Mouse (Mus musculus) retina, postnatal 1 day (tissue): ENCODE results near the gene Topaz1.

ENCODE experiments used
- DNase-seq: peaks from one replicate; pipeline ENCODE4 v3.0.0-alpha.2; 2012

Topaz1 gene

DNA sequence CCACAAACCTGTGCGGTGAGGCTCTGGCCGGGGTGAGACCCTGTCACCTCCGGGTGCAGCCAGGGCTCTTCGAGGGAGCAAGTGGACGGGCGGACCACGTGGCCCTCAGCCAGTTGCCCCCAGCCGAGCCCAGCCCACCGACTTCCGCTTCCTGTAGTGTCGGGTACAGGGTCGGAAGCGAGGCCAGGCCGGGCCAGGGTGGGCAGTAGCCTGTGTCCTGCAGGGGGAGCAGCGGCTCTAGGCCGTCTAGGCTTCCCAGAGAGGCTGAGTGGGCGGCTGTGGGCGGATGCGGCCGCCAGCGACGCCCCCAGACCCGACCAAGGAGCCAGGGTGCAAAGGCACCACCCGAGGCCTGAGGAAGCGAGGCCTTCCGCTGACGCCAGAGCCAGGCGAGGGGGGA lies at the start of gene Topaz1:
Topaz1 (plus strand) TSS at position 287 of the 400 bp plus-strand sequence.
- no peak for DNase-seq

DNA sequence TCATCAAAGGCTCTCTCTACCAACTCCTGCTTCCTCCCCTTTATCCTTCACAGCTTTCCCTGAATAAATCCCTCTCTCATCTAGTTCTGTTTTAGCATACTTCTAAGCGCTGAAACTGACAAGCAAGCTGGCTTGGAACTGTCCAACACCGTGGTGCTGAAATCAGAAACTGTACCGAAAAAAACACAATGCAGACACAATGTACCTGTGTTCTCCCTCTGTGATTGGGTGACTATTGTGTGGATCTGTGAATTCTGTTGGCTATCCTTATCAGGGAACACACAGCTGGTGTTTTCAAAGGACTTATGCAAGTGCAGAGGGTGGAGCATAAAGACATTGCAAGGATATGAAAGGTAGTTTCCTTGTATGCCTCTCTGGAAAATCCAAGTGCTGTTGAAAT lies 45.3 kb upstream of the Topaz1 start:
- peak; percentile 49 for DNase-seq

DNA sequence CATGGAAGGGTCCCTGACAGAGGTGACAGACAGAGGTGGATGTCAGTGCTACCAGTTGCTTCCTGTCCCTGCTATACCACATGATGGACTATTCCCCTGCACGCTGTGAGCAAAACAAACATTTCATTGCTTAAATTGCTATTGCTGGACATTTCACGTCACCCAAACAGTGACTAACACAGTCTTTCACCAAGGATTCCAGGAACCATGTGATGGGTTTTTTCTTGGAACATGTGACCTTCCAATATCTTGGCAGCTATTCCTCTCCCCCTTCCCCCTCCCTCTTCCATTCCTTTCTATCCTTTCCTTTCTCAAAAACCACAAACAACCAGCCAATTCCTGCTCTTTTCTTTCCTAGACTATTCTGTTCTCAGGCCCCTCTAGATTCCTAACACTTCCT lies 33.3 kb upstream of the Topaz1 start:
- no peak for DNase-seq

DNA sequence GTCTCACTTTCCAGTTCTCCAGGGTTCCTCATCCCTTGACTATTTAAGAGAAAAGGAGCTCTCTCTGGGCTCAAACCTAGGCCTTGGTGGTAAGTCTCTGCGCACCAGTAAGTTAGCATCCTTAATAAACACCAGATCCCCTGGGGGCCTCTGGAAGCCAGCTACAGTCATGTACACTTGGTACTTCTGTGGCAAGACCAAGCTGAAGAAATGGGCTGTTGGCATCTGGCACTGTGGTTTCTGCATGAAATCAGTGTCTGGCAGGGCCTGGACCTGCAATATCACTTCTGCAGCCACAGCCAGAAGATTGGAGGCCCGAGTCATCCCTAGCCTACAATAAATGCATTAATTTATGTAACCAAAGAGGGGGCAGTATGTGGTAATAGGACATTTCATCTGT lies 32.1 kb upstream of the Topaz1 start:
- DNase-seq: no peak

DNA sequence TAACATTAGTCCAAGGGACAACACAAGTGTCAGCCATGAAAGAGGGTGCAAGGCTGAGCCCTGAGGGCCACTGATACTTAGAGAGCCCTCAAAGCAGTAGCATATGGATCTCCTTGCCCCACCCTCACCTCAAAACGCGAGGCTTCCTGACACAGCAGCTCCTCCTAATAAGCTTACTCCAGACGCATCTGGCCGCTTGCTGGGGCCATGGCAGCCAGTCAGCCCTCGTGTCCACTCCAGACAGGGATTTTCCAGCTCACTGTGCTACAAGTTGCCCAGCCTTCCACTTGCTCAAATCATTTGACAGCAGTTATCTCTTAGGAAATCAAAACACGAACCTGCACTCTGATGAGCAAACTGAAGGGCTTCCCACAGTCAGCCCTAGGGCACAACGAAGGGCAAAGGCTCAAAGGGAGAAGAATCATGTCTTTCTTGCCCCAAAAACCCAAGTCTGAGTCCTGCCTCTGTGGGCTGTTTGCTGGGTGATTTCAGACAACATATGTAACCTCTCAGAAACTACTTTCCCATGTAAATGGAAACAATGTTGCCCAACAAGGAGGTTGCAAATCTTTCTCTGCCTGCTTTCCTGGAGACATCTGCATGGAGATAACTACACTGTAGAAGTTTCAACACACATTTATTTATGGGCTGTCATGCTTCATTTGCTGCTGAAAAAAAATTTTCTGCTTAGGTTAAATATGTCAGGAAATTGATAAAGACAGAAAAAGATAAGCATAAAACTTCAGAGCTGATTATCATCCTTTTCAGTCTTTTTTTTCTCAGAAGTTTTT lies 30.8 kb upstream of the Topaz1 start:
- peak; percentile 61 for DNase-seq

DNA sequence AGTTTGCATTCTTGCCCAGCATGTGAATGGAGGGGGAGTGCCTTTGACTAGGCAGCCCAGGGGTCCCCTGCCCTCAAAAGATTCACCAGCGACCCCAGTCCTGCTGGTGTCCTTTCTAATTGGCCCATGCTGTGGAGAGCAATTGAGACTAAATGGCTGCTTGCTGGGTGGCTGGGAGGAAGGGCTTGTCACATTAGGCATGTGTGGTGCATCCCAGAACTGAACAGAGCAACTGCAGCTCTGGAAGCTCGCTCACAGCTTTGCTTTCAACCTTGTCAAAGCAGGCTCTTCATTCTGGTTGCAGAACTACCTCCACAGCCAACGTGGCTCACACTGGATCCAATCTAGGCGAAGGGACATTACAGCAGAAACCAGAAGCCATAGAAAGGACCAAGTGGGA lies 24.9 kb upstream of the Topaz1 start:
- peak; percentile 8 for DNase-seq

DNA sequence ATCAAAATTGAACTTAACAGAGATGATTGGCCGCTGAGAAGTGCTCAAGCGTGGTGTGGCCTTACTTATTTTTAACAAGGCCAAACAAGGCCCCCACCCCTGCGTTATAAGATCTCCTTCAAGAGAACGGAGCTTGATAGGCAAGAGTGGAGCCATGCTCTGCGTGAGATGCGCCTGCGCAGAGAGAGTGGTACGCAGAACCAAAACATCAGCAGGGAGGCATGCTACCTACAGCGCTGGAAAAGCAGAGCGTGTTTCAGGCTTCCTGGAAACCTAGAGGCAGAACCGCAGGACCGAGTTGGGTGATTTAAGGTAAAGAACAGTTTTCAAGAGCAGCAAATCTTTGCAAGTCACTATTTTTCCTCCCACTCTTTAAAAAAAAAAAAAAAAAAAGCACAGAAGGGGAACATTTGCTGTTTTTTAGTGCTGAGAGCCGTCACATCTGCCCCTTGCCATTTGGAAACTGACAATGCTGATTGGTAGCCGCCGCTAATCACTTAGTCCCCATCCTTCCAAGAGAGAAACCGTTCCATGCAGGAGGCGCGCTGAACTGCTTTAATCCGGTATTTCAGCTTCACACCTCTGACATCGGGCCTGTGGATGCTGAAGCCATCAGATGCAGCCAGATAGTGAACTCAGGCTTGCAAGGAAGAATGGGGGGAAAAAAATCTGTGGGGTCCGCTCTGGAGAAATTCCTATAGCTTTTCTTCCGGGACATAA lies 21.9 kb upstream of the Topaz1 start:
- peak; percentile 27 for DNase-seq

DNA sequence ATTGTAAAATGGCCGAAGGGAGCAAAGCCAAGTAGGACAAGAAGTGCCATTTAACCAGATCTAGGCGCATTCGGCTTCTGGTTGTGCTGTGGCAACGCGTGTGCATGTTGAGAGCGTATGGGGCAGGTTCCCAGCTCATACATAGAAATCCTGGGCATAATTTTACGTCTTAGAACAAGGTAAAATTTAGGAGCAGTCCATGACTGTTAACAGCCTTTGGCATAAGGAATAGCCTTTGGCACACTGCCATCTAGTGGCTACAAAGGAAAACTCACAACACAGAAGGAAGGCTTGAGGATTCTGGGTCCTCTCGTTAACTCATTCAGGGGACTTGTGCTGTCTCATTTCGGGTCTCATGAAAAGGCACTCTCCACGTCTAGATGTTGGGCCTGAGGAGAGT lies 17.6 kb upstream of the Topaz1 start:
- DNase-seq: peak; percentile 78

DNA sequence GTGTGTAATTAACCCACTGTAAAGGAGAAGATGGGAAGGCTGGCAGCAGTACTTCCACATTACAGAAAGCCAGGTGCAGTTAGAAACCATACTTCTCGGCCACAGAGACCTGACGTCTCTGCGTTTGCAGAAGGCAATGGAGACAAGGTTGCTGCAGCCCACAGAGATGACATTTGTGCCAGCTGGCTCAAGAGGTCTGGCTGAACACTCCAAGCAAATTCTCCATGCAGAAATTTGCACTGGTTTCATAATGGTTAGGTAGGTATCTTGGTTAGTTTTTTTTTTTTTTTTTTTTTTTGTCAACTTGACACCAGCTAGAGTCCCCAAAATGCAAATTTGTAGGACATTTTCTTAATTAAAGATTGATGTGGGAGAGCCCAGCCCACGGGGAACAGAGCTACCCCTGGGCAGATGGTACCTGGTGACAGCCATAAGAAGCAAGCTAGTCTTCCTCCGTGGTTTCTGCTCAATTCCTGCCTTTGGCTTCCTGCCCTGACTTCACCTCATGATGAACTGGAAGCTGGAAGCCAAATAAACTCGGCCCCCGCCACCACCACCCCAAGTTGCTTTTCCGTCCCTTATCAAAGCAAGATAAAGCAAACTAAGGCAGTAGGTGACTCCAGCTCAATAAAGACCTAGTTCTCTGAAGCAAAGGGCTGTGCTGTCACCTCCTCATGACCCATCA lies 14.9 kb upstream of the Topaz1 start:
- no peak for DNase-seq

DNA sequence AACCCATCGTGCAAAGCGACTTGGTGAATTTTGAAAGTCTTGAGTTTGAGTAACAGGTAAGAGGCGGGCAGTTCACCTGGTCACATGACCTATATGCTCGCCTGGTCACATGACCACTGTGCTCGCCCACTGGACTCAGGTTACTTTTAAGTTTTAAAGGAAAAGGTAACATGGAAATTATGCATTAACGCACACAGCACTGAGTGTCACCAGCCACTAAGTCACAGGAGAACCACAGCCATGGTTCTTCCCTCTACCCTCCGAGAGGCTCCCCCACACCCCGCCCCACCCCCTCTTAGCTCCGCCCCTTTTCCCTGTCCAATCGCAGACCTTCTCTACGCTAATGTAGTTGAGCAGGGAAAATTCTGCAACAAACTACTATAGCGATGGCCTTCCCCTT lies 13.9 kb upstream of the Topaz1 start:
- DNase-seq: peak; percentile 10

DNA sequence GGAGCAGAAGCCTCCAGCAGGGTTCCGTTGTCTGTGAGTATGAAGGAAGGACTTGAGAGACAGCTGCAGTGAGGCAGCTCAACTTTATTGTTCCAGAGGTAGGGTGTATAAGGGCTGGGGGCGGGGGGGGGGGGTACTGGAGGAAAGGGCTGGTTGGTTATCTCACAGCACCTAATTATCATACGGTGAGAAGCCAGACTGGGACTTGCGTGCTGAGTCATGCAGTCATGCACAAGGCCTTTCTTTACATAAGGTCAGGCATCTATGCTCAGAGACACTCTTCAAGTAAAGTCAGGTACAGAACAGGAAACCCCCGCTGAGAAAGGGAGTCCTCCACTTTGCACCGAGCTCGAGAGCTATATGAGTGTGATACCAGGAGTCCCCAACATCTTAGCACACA lies 12.2 kb upstream of the Topaz1 start:
- no peak for DNase-seq

DNA sequence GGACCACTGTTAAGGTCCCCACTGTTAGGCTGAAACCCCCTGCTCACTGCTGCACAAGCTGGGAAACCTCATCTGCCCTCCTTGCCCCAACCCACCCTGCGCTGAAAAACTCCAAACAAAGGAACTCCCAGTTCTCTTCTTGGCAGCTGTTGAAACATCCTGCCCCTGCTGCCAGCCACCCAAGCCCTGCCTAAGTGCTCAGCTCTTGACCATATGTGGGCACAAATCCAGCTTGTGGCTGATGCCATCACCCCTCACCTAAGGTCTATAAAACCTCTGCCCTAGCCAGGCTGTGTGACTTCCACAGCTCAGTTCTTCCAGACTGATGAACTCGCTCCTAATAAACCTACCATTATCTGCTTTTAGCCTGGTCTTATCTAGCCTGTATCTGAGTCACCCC lies 11.1 kb upstream of the Topaz1 start:
- no peak for DNase-seq

DNA sequence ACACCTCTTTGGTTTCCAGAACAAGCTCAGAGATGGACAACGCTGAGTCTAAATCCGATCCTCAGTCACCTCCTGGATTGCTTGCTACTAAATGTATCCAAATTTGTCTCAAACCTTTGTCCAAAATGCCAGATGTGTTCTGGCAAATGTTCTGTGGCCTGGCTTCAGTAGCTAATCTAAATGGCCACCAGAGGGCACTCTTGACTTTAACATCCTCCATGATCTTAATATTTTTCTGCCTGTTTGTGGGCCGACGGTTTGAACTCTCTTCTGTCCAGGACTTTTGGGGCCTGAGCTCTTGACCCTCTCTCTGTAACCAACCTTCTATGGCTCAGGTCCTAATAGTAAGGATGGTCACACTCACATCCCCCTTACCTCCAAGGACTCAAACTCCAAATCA lies 10.4 kb upstream of the Topaz1 start:
- DNase-seq: peak; percentile 79

DNA sequence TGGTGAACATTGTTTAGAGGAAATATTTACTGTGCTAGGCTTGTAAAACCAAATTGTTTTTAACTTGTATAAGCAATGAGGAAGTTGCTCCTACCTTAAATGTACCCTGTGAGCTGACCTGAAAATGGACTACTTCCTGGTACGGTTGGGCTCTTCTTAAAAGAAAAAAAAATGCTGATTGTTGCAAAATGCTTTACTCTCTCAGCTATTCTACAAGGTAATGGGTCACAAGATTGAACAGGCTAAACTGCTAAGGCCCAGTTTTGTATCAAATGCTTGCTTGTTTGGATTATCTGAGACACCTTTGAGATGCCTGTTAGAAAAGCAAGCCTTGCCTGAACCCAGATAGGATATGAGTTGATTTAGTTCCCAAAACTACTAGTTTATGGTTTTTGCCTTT lies 1.3 kb upstream of the Topaz1 start:
- DNase-seq: no peak

DNA sequence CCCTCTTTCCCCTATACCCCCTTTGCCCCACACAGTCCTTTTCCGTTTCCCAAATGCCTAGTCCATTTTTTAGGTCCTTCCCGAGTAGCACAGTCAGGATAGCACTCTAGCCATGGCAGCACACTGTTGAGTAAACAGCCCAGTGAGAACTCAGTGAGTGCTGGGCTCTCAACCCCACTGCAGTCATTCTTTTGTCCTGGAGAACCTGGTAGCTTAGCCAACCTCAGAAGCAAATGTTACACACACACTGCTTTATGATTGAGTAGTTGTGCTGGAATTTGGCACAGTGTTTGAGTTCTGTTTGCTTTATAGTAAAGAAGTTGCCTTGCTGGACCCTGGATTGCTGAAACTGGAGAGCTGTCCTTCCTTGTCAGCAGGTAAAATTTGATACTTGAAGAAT lies 10.5 kb downstream of the Topaz1 start:
- no peak for DNase-seq

DNA sequence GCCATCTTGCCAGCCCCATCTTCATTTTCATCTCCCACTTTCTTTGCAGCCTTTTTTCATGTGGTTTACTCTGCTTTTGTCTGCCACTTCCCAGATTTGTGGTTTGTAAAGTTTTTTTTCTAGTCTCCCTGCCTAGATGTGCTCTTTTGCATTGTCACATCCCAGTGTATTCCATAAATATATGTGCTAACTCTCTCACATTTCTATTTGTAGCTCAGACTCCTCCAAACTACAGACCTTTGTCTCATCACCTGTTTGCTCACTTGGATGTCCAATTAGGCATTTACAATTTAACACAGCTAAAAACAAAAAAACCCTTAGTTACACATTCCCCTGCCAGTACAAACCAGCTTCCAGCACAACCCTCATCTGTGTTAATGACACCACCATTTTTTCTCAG lies 13.0 kb downstream of the Topaz1 start:
- no peak for DNase-seq

DNA sequence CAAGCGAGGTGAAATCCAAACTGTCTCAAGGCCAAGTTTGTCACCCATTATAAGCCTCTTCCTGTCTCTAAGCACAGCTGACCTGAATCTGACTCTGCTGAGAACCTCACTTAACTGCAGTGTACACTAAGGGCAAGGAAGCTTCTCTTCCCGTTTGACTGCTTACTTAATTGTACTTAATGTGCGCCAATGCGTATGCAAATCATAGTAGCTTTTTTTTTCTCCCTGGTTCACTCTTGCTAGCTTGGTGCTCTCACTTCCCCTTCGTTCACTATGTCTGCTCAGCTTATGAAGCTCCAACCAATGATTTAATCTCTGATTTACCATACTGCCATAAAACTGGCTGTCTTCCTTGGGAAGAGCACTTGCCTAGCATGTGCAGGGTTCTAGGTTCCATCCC lies 38.1 kb downstream of the Topaz1 start:
- no peak for DNase-seq

DNA sequence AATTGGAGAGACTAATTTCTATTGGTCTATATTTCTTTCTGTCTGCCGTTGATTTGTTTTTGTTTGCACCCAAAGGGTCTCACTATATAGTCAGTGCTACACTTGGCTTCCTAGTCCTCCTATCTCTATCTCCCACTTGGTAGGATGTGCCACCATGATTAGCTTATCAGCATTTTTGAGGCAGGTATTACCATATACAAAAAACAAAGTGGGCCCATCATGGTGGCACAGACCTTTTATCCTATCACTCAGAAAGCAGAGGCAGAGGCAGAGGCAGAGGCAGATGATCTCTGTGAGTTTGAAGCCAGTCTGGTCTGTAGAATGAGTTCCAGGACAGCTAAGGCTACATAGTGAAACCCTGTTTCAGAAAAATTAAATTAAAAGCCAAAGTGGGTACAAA lies 39.4 kb downstream of the Topaz1 start:
- DNase-seq: no peak

DNA sequence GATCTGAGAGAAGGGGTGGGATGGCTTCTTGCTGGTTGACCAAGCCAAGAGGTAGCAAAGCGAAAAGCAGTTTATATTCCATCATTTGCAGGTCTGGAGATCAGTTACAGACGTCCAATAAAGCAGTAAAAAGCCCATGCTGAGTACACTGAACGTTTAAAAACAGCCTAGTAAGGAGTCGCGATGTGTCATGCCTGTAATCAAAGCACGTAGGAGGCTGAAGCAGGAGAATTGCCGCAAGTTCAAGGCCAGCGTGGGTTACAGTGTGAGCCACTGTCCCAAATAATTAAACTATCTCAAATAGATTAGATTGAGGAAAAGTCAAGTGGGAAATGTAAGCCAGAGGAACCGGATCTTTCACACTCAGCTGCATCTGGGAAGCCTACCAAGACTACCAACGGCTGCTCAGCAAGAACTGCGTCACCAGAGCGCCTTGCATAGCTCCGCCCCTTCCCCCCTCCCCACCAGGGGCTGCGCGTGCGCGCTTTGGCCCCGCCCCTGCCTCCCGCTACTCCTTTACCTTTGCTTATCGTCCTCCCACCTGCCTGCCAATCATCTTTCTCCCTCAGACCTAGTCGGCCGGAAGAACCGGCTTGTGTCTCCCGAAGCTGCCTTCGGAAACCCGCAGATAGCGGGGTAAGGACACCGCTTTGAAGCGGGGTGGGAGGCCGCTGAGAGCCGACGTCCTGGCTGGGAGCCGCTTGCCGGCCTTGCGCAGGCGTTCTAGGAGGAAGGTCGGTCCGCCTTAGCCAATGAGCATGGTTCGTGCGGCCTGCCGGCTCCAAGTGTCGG lies 58.1 kb downstream of the Topaz1 start, which contains the start of gene Tcaim:
Tcaim (plus strand) TSS at position 487 of the 792 bp plus-strand sequence.
- DNase-seq: peak; percentile 94

DNA sequence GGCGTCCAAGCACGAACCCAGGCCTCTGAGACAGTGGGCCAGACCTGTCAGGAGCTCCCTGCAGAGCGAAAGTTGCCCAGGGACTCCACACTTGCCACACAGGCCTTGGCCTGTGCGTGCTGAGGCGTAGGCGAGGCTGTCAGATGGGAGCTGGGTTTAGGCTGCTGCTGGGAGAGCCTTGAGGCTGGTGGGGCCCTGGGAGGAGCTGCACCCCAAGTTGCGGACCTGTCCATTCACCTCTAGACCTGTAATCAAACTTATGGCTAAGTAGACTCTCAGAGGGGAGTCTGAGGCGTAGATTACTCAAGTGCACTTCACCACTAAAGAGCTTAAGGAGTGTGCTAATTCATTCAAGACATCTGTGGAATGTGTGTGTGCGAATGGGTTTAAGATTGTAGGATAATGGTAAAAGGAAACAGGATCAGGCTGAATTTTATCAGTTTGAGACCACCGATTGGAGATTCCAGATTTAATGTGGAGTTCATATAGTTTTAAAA lies 58.7 kb downstream of the Topaz1 start:
- no peak for DNase-seq

DNA sequence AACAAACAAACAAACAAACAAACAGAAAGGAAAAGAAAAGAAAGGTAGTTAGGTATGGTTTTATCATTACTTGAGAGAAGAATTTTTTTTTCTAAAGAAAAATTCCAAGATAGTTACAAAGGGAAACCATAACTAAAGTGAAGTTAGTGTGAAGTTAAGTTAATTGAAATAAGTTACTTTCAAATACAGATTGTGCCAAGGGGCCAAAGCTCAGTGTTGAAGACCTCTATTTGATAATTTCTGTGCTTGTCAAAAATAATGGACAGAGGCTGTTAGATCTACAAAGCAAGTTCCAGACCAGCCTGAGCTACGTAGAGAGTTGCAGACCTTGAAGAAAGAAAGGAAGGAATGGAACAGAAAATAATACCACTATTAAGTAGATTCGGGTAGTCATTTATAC lies 60.0 kb downstream of the Topaz1 start:
- DNase-seq: no peak

DNA sequence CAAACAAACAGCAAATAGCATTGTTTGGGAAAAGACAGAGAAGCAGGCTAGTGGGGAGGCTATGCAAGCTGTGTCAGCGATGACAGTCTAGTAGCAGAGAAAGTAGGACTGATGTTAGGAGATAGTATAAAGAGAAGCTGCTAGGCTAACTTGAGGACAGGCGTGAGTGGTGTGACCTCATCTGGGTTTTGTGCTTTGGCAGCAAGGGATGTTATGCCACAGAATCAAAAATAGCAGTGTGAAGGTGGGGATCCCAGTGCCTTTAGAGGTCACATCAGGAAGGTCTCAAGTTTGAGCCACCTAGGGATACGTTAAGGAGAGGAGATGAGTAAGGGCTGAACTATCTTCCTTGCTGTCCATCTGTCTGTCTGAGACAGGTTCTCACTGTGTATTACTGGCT lies 63.1 kb downstream of the Topaz1 start:
- no peak for DNase-seq

DNA sequence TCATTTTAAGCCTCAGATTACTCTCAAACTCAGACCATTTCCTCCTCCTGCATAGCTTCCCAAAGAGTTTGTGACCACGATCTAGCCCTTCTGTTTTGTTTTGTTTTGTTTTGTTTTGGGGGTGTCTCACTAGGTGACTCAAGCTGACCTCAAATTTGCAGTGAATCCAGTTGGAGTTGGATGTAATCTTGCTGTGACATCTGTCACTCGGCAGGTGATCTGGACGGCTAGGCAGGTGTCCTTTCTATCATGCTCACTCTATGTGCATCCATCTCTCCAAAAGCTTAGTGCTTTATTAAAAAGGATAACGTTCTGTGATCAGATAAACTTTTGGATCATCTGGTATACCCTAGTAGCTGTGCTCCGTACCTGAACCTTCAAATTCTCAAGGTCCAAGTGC lies 65.2 kb downstream of the Topaz1 start:
- DNase-seq: no peak
